Mouse (Mus musculus) neural tube, embryonic 11.5 days (tissue): ENCODE measurements at regions not wholly inside any gene's neighbourhood (a gene's known extent, or its start where the extent isn't known, plus 50 kb on each side); places are given as distances from the start of the nearest gene placed in this dataset.

Experiments
- ATAC-seq: fragments of 200-750 bp; cut with Nextera tagmentation; 2 replicates; pipeline ENCODE4 v1.8.0; 2017; ENCODE audit warnings: moderate number of reproducible peaks, mild to moderate bottlenecking, moderate TSS enrichment, moderate library complexity; ENCODE audit not compliant: insufficient read depth, low FRiP score, low TSS enrichment
- DNase-seq: peaks from one replicate; pipeline ENCODE4 v3.0.0-alpha.2; 2015; ENCODE audit warnings: low spot score
- H3K27ac ChIP-seq: fragments of 300-500 bp; sonication (generic); 2 replicates; pipeline ENCODE4 v1.5.1; 2014; ENCODE audit warnings: low read depth, mild to moderate bottlenecking, low read length
- H3K27me3 ChIP-seq: fragments of 300-500 bp; sonication (generic); 2 replicates; pipeline ENCODE4 v1.6.1; 2014; ENCODE audit warnings: mild to moderate bottlenecking, low read length, mixed read lengths; ENCODE audit not compliant: control insufficient read depth, insufficient read depth
- H3K36me3 ChIP-seq: fragments of 300-500 bp; sonication (generic); 2 replicates; pipeline ENCODE4 v1.6.1; 2014; ENCODE audit warnings: mild to moderate bottlenecking, low read length, moderate library complexity, mixed read lengths; ENCODE audit not compliant: control insufficient read depth, insufficient read depth
- H3K4me1 ChIP-seq: fragments of 300-500 bp; sonication (generic); 2 replicates; pipeline ENCODE4 v1.6.1; 2014; ENCODE audit warnings: low read length, mixed read lengths; ENCODE audit not compliant: control insufficient read depth, insufficient read depth
- H3K4me2 ChIP-seq: fragments of 300-500 bp; sonication (generic); 2 replicates; pipeline ENCODE4 v1.6.1; 2014; ENCODE audit warnings: low read depth, mild to moderate bottlenecking, moderate library complexity
- H3K4me3 ChIP-seq: fragments of 300-500 bp; sonication (generic); 2 replicates; pipeline ENCODE4 v1.5.1; 2014; ENCODE audit warnings: low read depth, low read length
- H3K9ac ChIP-seq: fragments of 300-500 bp; sonication (generic); 2 replicates; pipeline ENCODE4 v1.6.1; 2014; ENCODE audit warnings: mild to moderate bottlenecking, low read length
- H3K9me3 ChIP-seq: fragments of 300-500 bp; sonication (generic); 2 replicates; pipeline ENCODE4 v1.6.1; 2016; ENCODE audit warnings: low read length; ENCODE audit not compliant: control insufficient read depth
- WGBS: fragments of 180-500 bp; shearing (Covaris S2); extraction: QIAGEN DNeasy Blood & Tissue Kit; methylation state at CpG from one replicate; pipeline ENCODE4 v1.1.7; 2014; 5-methylcytosine and 5-hydroxymethylcytosine counted together

DNA sequence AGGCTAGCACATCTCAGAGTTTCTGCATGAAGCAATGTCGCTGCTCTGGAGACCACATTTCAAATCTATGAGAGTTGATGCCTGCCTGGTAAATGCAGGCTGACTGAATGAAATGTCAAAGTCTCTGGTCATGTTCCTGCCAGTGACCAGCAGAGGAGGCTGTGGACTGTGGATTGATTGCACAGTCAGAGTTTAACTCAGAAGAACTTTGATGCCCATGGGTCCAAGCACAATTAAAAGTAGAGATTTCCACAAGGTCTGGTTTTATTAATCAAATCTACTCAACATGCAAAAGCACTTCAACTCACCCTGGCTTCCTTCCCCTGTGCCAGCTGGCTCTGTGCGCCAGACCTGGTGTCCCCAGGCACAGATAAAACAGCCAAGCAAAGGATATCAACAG lies 81.3 kb downstream of the Hsd17b3 start:
- Histone ChIP-seq H3K4me3 (no peak overlapping the region), H3K9me3 (no peaks in the 10 kb centered on the region), H3K27ac (no peak overlapping the region), H3K9ac (no peak overlapping the region), H3K4me2 (no peak overlapping the region), H3K4me1 (peaks cover 6% of the 10 kb centered on the region), H3K36me3 (no peaks in the 10 kb centered on the region), H3K27me3 (no peaks in the 10 kb centered on the region)
- no peak for ATAC-seq
- DNase-seq = no peak
- WGBS = 80% methylated on average over 2 of the region's 2 CpGs

DNA sequence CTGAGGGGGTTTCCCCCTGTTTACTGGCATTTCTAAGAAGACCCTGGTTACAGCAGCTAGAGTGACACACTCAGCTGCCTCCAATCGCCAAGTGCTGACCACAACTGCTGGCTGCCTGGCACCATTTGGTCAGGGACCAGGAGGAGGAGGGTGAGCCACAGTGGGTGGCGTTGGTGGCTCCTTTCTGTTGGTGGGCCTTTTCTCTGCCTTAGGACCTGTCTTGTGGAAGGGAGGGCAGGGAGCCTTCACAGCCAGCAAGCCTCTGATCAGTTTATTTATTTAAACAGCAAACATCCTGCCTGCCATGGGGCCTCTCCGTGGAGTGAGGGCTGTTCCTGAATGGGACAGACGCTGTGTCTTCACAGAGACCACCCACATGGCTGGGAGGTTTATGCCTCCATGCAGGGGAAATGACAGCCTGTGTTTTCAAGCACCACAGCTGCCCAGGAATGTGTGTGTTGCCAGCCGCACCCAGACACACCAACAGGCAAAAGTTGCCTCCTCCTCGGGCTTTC lies 86.0 kb downstream of the Hsd17b3 start:
- DNase-seq (peak; percentile 66), ATAC-seq (peak; percentile 77)
- Histone ChIP-seq H3K27ac (no peak overlapping the region), H3K9ac (no peak overlapping the region), H3K9me3 (no peaks in the 10 kb centered on the region), H3K36me3 (no peaks in the 10 kb centered on the region), H3K4me3 (no peak overlapping the region), H3K27me3 (no peaks in the 10 kb centered on the region), H3K4me1 (peaks cover 9% of the 10 kb centered on the region), H3K4me2 (no peak overlapping the region)
- WGBS = 1% methylated on average over 6 of the region's 6 CpGs

DNA sequence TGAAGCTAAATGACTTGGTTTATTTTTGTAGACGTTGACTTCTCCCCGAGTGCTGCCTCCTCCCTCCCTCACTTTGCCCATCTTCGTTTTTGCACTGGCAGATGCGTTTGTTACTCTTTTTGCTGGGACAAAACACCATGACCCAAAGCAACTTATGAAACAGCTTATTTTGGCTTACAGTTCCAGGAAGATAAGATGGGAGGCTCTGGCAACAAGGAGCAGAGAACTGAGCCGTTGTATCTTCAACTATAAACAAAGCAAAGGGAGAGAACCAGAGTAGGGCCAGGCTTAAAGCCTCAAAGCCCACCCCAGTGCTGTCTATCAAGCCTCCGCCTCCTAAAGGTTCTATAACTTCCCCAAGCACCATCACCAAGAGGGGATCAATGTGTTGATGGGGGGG lies 88.7 kb downstream of the Hsd17b3 start:
- WGBS = 76% methylated on average over 6 of the region's 6 CpGs
- Histone ChIP-seq H3K36me3 (no peaks in the 10 kb centered on the region), H3K27ac (no peak overlapping the region), H3K27me3 (no peaks in the 10 kb centered on the region), H3K4me1 (peaks cover 9% of the 10 kb centered on the region), H3K9ac (no peak overlapping the region), H3K9me3 (no peaks in the 10 kb centered on the region), H3K4me3 (no peak overlapping the region), H3K4me2 (no peak overlapping the region)
- ATAC-seq = no peak
- DNase-seq = no peak

DNA sequence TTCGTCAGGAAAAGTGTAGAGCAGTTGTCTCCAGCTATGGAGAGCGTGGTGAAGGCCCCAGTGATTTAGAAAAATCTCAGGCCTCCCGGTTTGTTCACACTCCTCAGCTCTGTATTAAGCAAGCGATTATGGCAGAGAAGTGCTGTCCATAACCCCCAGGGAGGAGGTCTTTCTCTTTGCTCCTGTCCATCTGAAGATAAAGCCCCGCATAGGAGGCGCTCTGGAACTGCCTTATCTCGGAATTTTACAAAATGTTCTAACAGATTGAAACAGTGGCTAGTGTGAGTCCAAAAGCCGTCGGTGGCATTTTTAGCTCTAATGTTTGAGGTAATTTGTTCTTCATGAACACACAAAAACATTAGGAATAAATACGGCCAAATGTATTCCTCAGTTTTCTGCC lies 90.4 kb downstream of the Hsd17b3 start:
- H3K4me2 ChIP-seq = no peak overlapping the region
- no peaks in the 10 kb centered on the region for H3K9me3 ChIP-seq
- peaks cover 9% of the 10 kb centered on the region for H3K4me1 ChIP-seq
- H3K27ac ChIP-seq = no peak overlapping the region
- no peaks in the 10 kb centered on the region for H3K36me3 ChIP-seq
- no peaks in the 10 kb centered on the region for H3K27me3 ChIP-seq
- 61% methylated on average over 10 of the region's 10 CpGs for WGBS
- ATAC-seq (no peak), DNase-seq (no peak)
- H3K4me3 ChIP-seq = no peak overlapping the region
- no peak overlapping the region for H3K9ac ChIP-seq

DNA sequence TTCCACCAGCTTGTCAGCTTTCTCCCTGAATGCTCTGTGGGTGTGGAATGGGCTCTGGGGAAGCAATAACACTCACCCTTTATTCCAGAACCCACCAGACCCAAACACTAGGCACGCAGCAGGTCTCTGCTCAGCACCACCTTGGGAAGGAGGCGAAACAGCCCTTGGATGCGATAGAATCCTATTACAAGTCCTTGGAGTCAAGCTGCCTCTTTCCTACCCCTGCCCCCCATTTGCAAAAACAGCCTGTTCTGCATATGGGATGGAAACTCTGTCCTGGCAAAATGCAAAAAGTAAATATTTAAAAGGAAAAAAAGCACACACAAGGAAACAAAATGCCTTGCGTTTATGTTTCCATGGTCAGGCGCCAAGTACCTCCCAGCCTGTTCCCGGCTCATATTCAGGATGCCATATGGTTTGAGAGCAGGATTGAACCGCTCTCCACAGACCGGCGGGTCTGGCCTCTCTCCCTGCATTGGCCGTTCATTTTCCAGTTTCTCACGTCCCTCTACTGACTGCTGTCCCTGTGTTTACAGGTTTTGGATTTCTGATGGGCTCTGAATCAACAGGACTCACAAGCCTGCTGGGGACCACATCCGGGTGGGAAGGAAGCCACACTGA lies 95.1 kb downstream of the Hsd17b3 start:
- DNase-seq (no peak), ATAC-seq (no peak)
- H3K27me3 ChIP-seq = no peaks in the 10 kb centered on the region
- WGBS = 72% methylated on average over 12 of the region's 12 CpGs
- no peaks in the 10 kb centered on the region for H3K9me3 ChIP-seq
- H3K27ac ChIP-seq = no peak overlapping the region
- H3K9ac ChIP-seq = no peak overlapping the region
- no peaks in the 10 kb centered on the region for H3K36me3 ChIP-seq
- H3K4me1 ChIP-seq = peaks cover 4% of the 10 kb centered on the region; the same call in 1 of the 2 replicates
- H3K4me2 ChIP-seq = no peak overlapping the region
- H3K4me3 ChIP-seq = no peak overlapping the region

DNA sequence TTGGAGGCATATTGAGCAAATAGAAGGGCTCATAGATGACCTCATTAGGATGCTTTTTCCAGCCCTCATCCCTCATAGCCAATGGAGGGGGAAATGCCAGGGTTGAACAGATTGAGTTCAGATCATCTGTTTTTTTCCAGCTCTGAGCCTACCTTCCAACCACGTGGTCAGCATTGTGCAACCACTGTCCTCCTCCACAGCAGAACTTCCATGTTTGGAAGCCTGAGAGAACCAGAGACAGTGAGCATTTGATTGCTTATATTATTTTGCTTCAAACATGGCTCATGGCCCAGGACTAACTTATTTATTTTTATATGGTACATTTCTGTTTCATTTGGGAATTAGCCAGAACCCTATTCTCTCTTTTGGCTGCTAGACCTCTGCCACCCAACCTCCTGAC lies 96.0 kb downstream of the Hsd17b3 start:
- Histone ChIP-seq H3K9me3 (no peaks in the 10 kb centered on the region), H3K27me3 (no peaks in the 10 kb centered on the region), H3K4me2 (no peak overlapping the region), H3K27ac (no peak overlapping the region), H3K36me3 (no peaks in the 10 kb centered on the region), H3K4me3 (no peak overlapping the region), H3K9ac (no peak overlapping the region), H3K4me1 (peaks cover 4% of the 10 kb centered on the region; the same call in 1 of the 2 replicates)
- DNase-seq (no peak), ATAC-seq (no peak)
- 81% methylated on average over 1 of the region's 1 CpGs for WGBS

DNA sequence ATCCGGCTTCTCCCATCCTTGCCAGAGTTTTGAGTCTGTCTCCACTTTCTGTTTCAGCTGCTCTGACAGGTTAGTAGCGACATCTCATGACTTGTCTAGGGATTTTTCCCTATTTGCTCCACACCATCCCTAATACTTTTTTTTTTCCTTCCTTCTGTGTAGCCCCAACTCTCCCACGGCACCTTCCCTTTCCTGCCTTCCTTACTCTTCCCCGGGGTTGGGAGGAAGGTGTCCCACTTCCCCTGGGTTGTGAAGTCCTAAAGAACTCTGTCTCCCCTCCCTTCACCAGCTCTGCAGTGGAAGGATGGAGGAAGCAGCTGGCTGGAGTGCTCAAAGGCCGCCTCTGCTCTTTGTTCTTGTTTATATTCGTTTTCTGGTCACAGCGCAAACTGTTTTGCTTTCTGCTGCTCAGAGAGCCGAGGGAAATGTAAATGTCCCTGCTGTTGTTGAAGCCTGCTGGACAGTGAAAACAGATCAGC lies 98.5 kb downstream of the Hsd17b3 start:
- H3K27ac ChIP-seq = peak overlapping the region; percentile 44; the same call in 1 of the 2 replicates
- ATAC-seq = peak; percentile 38; the same call in 1 of the 2 replicates
- no peak overlapping the region for H3K4me2 ChIP-seq
- H3K27me3 ChIP-seq = no peaks in the 10 kb centered on the region
- WGBS = 17% methylated on average over 8 of the region's 8 CpGs
- no peak overlapping the region for H3K4me3 ChIP-seq
- H3K9me3 ChIP-seq = no peaks in the 10 kb centered on the region
- DNase-seq = peak; percentile 53
- peaks cover 4% of the 10 kb centered on the region; the same call in 1 of the 2 replicates for H3K4me1 ChIP-seq
- H3K36me3 ChIP-seq = no peaks in the 10 kb centered on the region
- peak overlapping the region; percentile 18; the same call in 1 of the 2 replicates for H3K9ac ChIP-seq

DNA sequence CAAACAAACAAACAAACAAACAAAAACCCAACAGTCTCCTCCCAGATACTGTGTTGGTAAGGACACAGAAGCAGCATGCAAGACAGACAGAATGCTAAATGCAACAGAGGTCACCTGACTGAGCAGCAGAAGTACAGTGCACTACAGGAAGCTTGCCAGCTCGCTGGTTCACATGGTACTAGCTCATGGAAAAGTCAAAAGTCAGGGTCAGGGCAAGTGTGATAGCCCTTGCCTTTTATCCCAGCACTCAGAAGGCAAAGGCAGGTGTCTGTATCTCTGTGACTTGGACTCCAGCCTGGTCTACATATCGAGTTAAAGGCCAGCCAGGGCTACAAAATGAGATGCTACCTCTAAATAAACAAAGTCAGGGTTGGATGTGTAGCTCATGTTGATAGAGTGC lies 99.3 kb downstream of the Hsd17b3 start:
- H3K4me2 ChIP-seq = no peak overlapping the region
- H3K9ac ChIP-seq = no peak overlapping the region
- no peaks in the 10 kb centered on the region for H3K9me3 ChIP-seq
- H3K4me1 ChIP-seq = peaks cover 4% of the 10 kb centered on the region; the same call in 1 of the 2 replicates
- no peaks in the 10 kb centered on the region for H3K36me3 ChIP-seq
- WGBS = 64% methylated on average over 2 of the region's 2 CpGs
- H3K27ac ChIP-seq = no peak overlapping the region
- no peak for ATAC-seq
- H3K27me3 ChIP-seq = no peaks in the 10 kb centered on the region
- no peak overlapping the region for H3K4me3 ChIP-seq
- no peak for DNase-seq

DNA sequence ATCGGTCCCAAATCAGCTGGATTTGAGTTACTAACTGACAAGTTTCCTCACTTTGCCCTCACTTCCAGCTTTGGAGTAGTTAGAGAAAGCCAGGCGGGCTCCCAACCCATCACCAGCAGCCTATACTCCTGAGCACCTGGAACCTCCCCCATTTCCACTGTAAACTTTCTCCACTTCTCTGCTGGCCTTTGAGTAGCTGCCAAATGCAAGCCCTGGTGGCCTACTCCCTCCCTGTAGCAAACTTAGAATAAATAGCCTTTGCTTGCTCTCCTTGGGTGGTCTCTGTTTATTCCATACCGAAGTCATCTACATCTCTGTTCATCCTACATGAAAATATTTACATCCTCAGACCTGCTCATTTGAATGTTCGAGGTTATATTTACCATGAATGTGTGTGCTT lies 100.8 kb downstream of the Hsd17b3 start:
- no peak for ATAC-seq
- H3K27me3 ChIP-seq = no peaks in the 10 kb centered on the region

More for the DNA sequence above, 100.8 kb downstream of the Hsd17b3 start:
- 69% methylated on average over 4 of the region's 4 CpGs for WGBS
- Histone ChIP-seq H3K9ac (no peak overlapping the region), H3K36me3 (no peaks in the 10 kb centered on the region), H3K27ac (no peak overlapping the region), H3K4me2 (no peak overlapping the region), H3K4me1 (peaks cover 4% of the 10 kb centered on the region; the same call in 1 of the 2 replicates), H3K4me3 (no peak overlapping the region), H3K9me3 (no peaks in the 10 kb centered on the region)
- no peak for DNase-seq
